Mouse (Mus musculus) liver (tissue): Measurements from ENCODE around the gene Zfp827.
"Not testable (repeated sequence)": the region's sequence is repeated elsewhere in the genome, so short reads cannot be mapped to it uniquely, and the experiment has no call there.

Experiments used
- DNase-seq: peaks from one replicate; pipeline ENCODE4 v3.0.0-alpha.2; 2020; ENCODE audit warnings: mixed read lengths

The Zfp827 gene

GRCm38 (mm10) chr8:79113533-79113932, 85.3 kb downstream of the Zfp827 start:
- DNase-seq = no peak

- peak; percentile 16 for DNase-seq
These were observed 86.3 kb downstream of the Zfp827 start for GRCm38 (mm10) chr8:79114561-79114960.

- DNase-seq = no peak
These were observed 88.2 kb downstream of the Zfp827 start for GRCm38 (mm10) chr8:79116436-79116835.

GRCm38 (mm10) chr8:79117711-79118110, 89.5 kb downstream of the Zfp827 start:
- DNase-seq = no peak

GRCm38 (mm10) chr8:79121614-79122013, 93.4 kb downstream of the Zfp827 start:
- no peak for DNase-seq

- no peak for DNase-seq
These were observed 96.0 kb downstream of the Zfp827 start for GRCm38 (mm10) chr8:79124231-79124630.

GRCm38 (mm10) chr8:79127211-79127816, 99.1 kb downstream of the Zfp827 start:
- DNase-seq = no peak

GRCm38 (mm10) chr8:79128534-79128933, 100.3 kb downstream of the Zfp827 start:
- not testable (repeated sequence) for DNase-seq

GRCm38 (mm10) chr8:79139614-79140013, 111.4 kb downstream of the Zfp827 start:
- no peak for DNase-seq

- no peak for DNase-seq
These were observed 112.7 kb downstream of the Zfp827 start for GRCm38 (mm10) chr8:79140981-79141380.

- no peak for DNase-seq
These were observed 113.4 kb downstream of the Zfp827 start for GRCm38 (mm10) chr8:79141592-79141991.

- no peak for DNase-seq
These were observed 115.5 kb downstream of the Zfp827 start for GRCm38 (mm10) chr8:79143729-79144128.

- no peak for DNase-seq
These were observed 117.0 kb downstream of the Zfp827 start for GRCm38 (mm10) chr8:79145210-79145609.

GRCm38 (mm10) chr8:79145626-79146025, 117.4 kb downstream of the Zfp827 start:
- no peak for DNase-seq

- DNase-seq = no peak
These were observed 120.6 kb downstream of the Zfp827 start for GRCm38 (mm10) chr8:79148799-79149198.

GRCm38 (mm10) chr8:79149880-79150279, 121.6 kb downstream of the Zfp827 start:
- no peak for DNase-seq

GRCm38 (mm10) chr8:79150544-79151192, 122.4 kb downstream of the Zfp827 start:
- no peak for DNase-seq

GRCm38 (mm10) chr8:79151644-79152043, 123.4 kb downstream of the Zfp827 start:
- DNase-seq = no peak

GRCm38 (mm10) chr8:79153201-79153600, 125.0 kb downstream of the Zfp827 start:
- DNase-seq = no peak

GRCm38 (mm10) chr8:79153637-79154036, 125.4 kb downstream of the Zfp827 start:
- no peak for DNase-seq

GRCm38 (mm10) chr8:79155556-79156161, 127.4 kb downstream of the Zfp827 start:
- no peak for DNase-seq

GRCm38 (mm10) chr8:79157366-79157765, 129.1 kb downstream of the Zfp827 start:
- no peak for DNase-seq

GRCm38 (mm10) chr8:79158357-79158756, 130.1 kb downstream of the Zfp827 start:
- no peak for DNase-seq

GRCm38 (mm10) chr8:79159397-79159796, 131.2 kb downstream of the Zfp827 start:
- no peak for DNase-seq
